Comparison of ENCODE assay signal across 29 mouse cellular contexts in genomic region chr9:123980858-123981475, GRCm38 (mm10). TPM values are rescaled to one million over a fixed set of nuclear protein-coding genes. Genes with fewer than 3 reads are reported as not detected.
DNase-seq lines count a peak whose midpoint lies in the region; ATAC-seq and TF ChIP-seq lines count a peak whose summit lies in the region.
"Not testable (repeated sequence)": the region's sequence is repeated elsewhere in the genome, so short reads cannot be mapped to it uniquely, and the experiment has no call there.
"Had no signal": no experiment of that assay in that cellular context is flagged by ENCODE, and none has a peak within 500 bp of the region (broad histone marks: within the 10 kb centered on the region; RNA-seq: fewer than 3 reads in every experiment).

No protein-coding gene starts in this region.

- H3K27ac ChIP-seq in heart, embryonic 12.5 days (ENCODE audit: poor library complexity, severe bottlenecking): not testable (repeated sequence)
- H3K27ac ChIP-seq in liver, embryonic 13.5 days: peak overlapping the region; percentile 53
- H3K27ac ChIP-seq in liver, embryonic 16.5 days (ENCODE audit: low read length): 0 out of 2 replicates have a peak overlapping the region, but pooled peaks have one; percentile 47

- TF ChIP-seq CTCF in G1E (IDR thresholded peaks at IDR 0.05; ENCODE audit: low read depth, low read length): not testable (repeated sequence)

- ATAC-seq in G1E (ENCODE audit: extremely low read depth, insufficient number of reproducible peaks, low FRiP score, poor library complexity, severe bottlenecking): peak; percentile 54
- peak; percentile 86 for ATAC-seq in erythroblast, adult 5-6 weeks (replicated peaks; ENCODE audit: low FRiP score, poor library complexity, severe bottlenecking)
- peak; percentile 51; the same call in 1 of the 2 replicates for ATAC-seq in heart, embryonic 12.5 days (ENCODE audit: insufficient number of reproducible peaks, low FRiP score)
- peak; percentile 87 for ATAC-seq in liver, embryonic 13.5 days (ENCODE audit: low read depth)
- peak; percentile 72 for ATAC-seq in liver, embryonic 16.5 days (ENCODE audit: low read depth)
- peak; percentile 45 for ATAC-seq in megakaryocyte progenitor cell, adult 5-6 weeks (replicated peaks; ENCODE audit: poor library complexity)

- H3K36me3 ChIP-seq in G1E (replicated peaks); heart, embryonic 12.5 days; liver, embryonic 13.5 days; liver, embryonic 16.5 days (ENCODE audit: control insufficient read depth, insufficient read depth): not testable (repeated sequence)

- H3K9me3 ChIP-seq in G1E (replicated peaks); heart, embryonic 12.5 days (replicated peaks); liver, embryonic 13.5 days (replicated peaks); liver, embryonic 16.5 days (replicated peaks; ENCODE audit: control insufficient read depth, low read length): not testable (repeated sequence)

- not testable (repeated sequence) for DNase-seq in G1E (ENCODE audit: low spot score); liver, embryonic 13.5 days

- no CpG with 5 or more reads among the region's 3 CpGs for WGBS in heart, embryonic 12.5 days
- WGBS in liver, embryonic 13.5 days (ENCODE audit: insufficient replicate concordance): no CpG with 5 or more reads among the region's 3 CpGs
- no CpG with 5 or more reads among the region's 3 CpGs for WGBS in liver, embryonic 16.5 days (ENCODE audit: insufficient replicate concordance)

- not testable (repeated sequence) for H3K4me3 ChIP-seq in G1E (ENCODE audit: low read depth, low read length); heart, embryonic 12.5 days; liver, embryonic 13.5 days (replicated peaks); liver, embryonic 16.5 days (ENCODE audit: low read depth, low read length)

- not testable (repeated sequence) for H3K4me2 ChIP-seq in heart, embryonic 12.5 days; liver, embryonic 13.5 days; liver, embryonic 16.5 days (ENCODE audit: low read depth, low read length)

- H3K9ac ChIP-seq in heart, embryonic 12.5 days; liver, embryonic 13.5 days; liver, embryonic 16.5 days (ENCODE audit: low read depth, low read length): not testable (repeated sequence)

- H3K27me3 ChIP-seq in G1E (ENCODE audit: insufficient read depth, low read length); heart, embryonic 12.5 days (replicated peaks); liver, embryonic 13.5 days; liver, embryonic 16.5 days (ENCODE audit: control insufficient read depth, insufficient read depth, low read depth, low read length): not testable (repeated sequence)

- peaks cover 59% of the 10 kb centered on the region for H3K4me1 ChIP-seq in G1E (ENCODE audit: insufficient read depth, low read depth, low read length)
- H3K4me1 ChIP-seq in heart, embryonic 12.5 days (replicated peaks): not testable (repeated sequence)
- peaks cover 46% of the 10 kb centered on the region for H3K4me1 ChIP-seq in liver, embryonic 13.5 days (replicated peaks)
- peaks cover 12% of the 10 kb centered on the region for H3K4me1 ChIP-seq in liver, embryonic 16.5 days (ENCODE audit: control insufficient read depth, low read depth, low read length)

RNA-seq across cellular contexts. Expression of gene Ccr1l1, which starts 2.8 kb away (rescaled TPM):
- total RNA-seq in G1E (2014; fragmentation: Nextera tagmentation) (not detected in 2 replicates), G1E (2017) (0.11 and 0.46 TPM in 2 replicates)
- not detected in 2 replicates for polyA plus RNA-seq in G1E (2012)
- not detected in 2 replicates for total RNA-seq in erythroblast, adult 5-6 weeks (2015; ENCODE audit: low replicate concordance)
- 1.4 and 1.6 TPM in 2 replicates for total RNA-seq in erythroblast, adult 5-6 weeks (2017; ENCODE audit: low replicate concordance)
- not detected in 2 replicates for polyA plus RNA-seq in heart, embryonic 12.5 days (2016; fragmentation: Nextera tagmentation; extraction: Ambion mirVana)
- polyA plus RNA-seq in liver, embryonic 13.5 days (2015; fragmentation: Nextera tagmentation; extraction: Ambion mirVana): not detected in 2 replicates
- 0.07 TPM in 1 of 2 replicates, not detected in the other for polyA plus RNA-seq in liver, embryonic 16.5 days (2015; fragmentation: Nextera tagmentation; extraction: Ambion mirVana)
- 0.24 TPM in 1 of 2 replicates, not detected in the other for total RNA-seq in megakaryocyte progenitor cell, adult 5-6 weeks (2015)
- total RNA-seq in megakaryocyte progenitor cell, adult 5-6 weeks (2017): not detected in 2 replicates
- total RNA-seq: adrenal gland, adult 2 months; adrenal gland, postnatal 14 days; adrenal gland, postnatal 4 days; ES-E14; forebrain, postnatal 0 days; gastrocnemius, adult 2 months; gastrocnemius, postnatal 14 days; gastrocnemius, postnatal 4 days; heart, adult 8-10 months; heart, postnatal 14 days; heart, postnatal 4 days; hindbrain, postnatal 0 days had no signal
- polyA plus RNA-seq: adrenal gland, adult 2 months; cerebellum, adult 2 months; embryonic facial prominence, embryonic 10.5 days; embryonic facial prominence, embryonic 13.5 days; forebrain, embryonic 11.5 days; forebrain, embryonic 14.5 days; forebrain, postnatal 0 days; frontal cortex, adult 2 months; heart, embryonic 13.5 days; heart, embryonic 16.5 days; hindbrain, embryonic 11.5 days; hindbrain, embryonic 14.5 days; hindbrain, postnatal 0 days; inflammation-experienced regulatory T-cells, adult 6 months had no signal

RNA-seq across cellular contexts. Expression of gene Ccr1, which starts 12.5 kb away (rescaled TPM):
- 1.8 and 2.2 TPM in 2 replicates for total RNA-seq in G1E (2014; fragmentation: Nextera tagmentation)
- total RNA-seq in G1E (2017): 3.7 and 3.9 TPM in 2 replicates
- polyA plus RNA-seq in G1E (2012): 0.03 and 0.04 TPM in 2 replicates
- total RNA-seq in erythroblast, adult 5-6 weeks (2015; ENCODE audit: low replicate concordance): 12.3 and 17.3 TPM in 2 replicates
- total RNA-seq in erythroblast, adult 5-6 weeks (2017; ENCODE audit: low replicate concordance): 12.1 and 14.9 TPM in 2 replicates
- polyA plus RNA-seq in heart, embryonic 12.5 days (2016; fragmentation: Nextera tagmentation; extraction: Ambion mirVana): 0.50 and 0.98 TPM in 2 replicates
- 1.7 and 1.9 TPM in 2 replicates for polyA plus RNA-seq in liver, embryonic 13.5 days (2015; fragmentation: Nextera tagmentation; extraction: Ambion mirVana)
- polyA plus RNA-seq in liver, embryonic 16.5 days (2015; fragmentation: Nextera tagmentation; extraction: Ambion mirVana): 2.9 and 3.5 TPM in 2 replicates
- total RNA-seq in megakaryocyte progenitor cell, adult 5-6 weeks (2015): 4.5 and 5.1 TPM in 2 replicates
- 3.1 and 3.6 TPM in 2 replicates for total RNA-seq in megakaryocyte progenitor cell, adult 5-6 weeks (2017)
- total RNA-seq: ES-E14 had no signal

RNA-seq across cellular contexts. Expression of gene Ccr3, which starts 40.8 kb away (rescaled TPM):
- total RNA-seq in G1E (2014; fragmentation: Nextera tagmentation) (0.34 TPM in 1 of 2 replicates, not detected in the other), G1E (2017) (0.11 and 0.12 TPM in 2 replicates)
- polyA plus RNA-seq in G1E (2012): not detected in 2 replicates
- total RNA-seq in erythroblast, adult 5-6 weeks (2015; ENCODE audit: low replicate concordance): 25.5 and 33.2 TPM in 2 replicates
- 15.9 and 17.4 TPM in 2 replicates for total RNA-seq in erythroblast, adult 5-6 weeks (2017; ENCODE audit: low replicate concordance)
- 0.05 and 0.13 TPM in 2 replicates for polyA plus RNA-seq in heart, embryonic 12.5 days (2016; fragmentation: Nextera tagmentation; extraction: Ambion mirVana)
- 0.10 and 0.12 TPM in 2 replicates for polyA plus RNA-seq in liver, embryonic 13.5 days (2015; fragmentation: Nextera tagmentation; extraction: Ambion mirVana)
- 0.14 and 0.18 TPM in 2 replicates for polyA plus RNA-seq in liver, embryonic 16.5 days (2015; fragmentation: Nextera tagmentation; extraction: Ambion mirVana)
- total RNA-seq in megakaryocyte progenitor cell, adult 5-6 weeks (2015): 0.42 and 0.49 TPM in 2 replicates
- 0.42 and 0.57 TPM in 2 replicates for total RNA-seq in megakaryocyte progenitor cell, adult 5-6 weeks (2017)
- total RNA-seq: adrenal gland, adult 2 months; ES-E14; gastrocnemius, adult 2 months; gastrocnemius, postnatal 14 days; gastrocnemius, postnatal 4 days; heart, adult 8-10 months; heart, postnatal 14 days; heart, postnatal 4 days; hindbrain, postnatal 0 days had no signal
- polyA plus RNA-seq: adrenal gland, adult 2 months; cerebellum, adult 2 months; embryonic facial prominence, embryonic 10.5 days; forebrain, embryonic 11.5 days; forebrain, embryonic 14.5 days; forebrain, postnatal 0 days; hindbrain, embryonic 11.5 days; hindbrain, embryonic 14.5 days; hindbrain, postnatal 0 days had no signal
